In the genomic region with DNA sequence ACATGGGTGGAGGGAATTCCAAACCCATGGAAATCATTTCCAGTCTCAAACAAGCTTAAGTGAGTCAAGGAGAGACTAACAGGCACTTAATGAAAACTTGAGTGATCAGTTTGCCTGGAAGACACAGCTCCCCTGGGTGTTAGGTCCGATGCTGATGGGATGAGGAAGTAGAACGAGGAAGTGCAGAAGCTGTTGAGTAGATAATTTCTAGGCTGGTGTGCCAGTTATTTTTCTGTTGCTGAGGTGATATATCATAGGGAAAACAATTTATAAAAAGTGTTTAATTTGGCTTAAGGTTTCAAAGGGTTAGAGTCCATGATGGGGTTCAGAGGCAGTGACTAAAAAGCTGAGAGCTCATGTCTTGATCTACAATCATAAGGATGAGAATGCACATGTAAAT, we compare ENCODE assay signal across 21 mouse cellular contexts.
DNase-seq lines count a peak whose midpoint lies in the region; ATAC-seq and TF ChIP-seq lines count a peak whose summit lies in the region.
"Had no signal": no experiment of that assay in that cellular context is flagged by ENCODE, and none has a peak within 500 bp of the region (broad histone marks: within the 10 kb centered on the region; RNA-seq: fewer than 3 reads in every experiment).

No protein-coding gene starts in this region.

- no peak overlapping the region for H3K9ac ChIP-seq in heart, embryonic 12.5 days
- H3K9ac ChIP-seq in liver, embryonic 12.5 days = no peak overlapping the region
- H3K9ac ChIP-seq in liver, postnatal 0 days (replicated peaks) = no peak overlapping the region
- H3K9ac ChIP-seq: hindbrain, embryonic 14.5 days; kidney, embryonic 15.5 days; limb, embryonic 12.5 days had no signal

- ATAC-seq in heart, embryonic 12.5 days (ENCODE audit: insufficient number of reproducible peaks, low FRiP score) = no peak
- no peak for ATAC-seq in liver, embryonic 12.5 days
- no peak for ATAC-seq in liver, postnatal 0 days
- peak; percentile 81 for ATAC-seq in megakaryocyte, adult 5-6 weeks (ENCODE audit: poor library complexity, severe bottlenecking)
- ATAC-seq: activated CD4-positive, CD25-positive, alpha-beta regulatory T cell, adult 4 months; forebrain, embryonic 16.5 days; midbrain, embryonic 16.5 days; Patski had no signal

- TF ChIP-seq EP300 in liver, postnatal 0 days (IDR thresholded peaks at IDR 0.05; ENCODE audit: low read depth) = no peak

- no peak for DNase-seq in heart, postnatal 25 days (ENCODE audit: low spot score)
- DNase-seq in liver, postnatal 0 days = no peak
- DNase-seq in retina, postnatal 1 day = no peak
- DNase-seq in left cerebral cortex, postnatal 4 days = no peak
- no peak for DNase-seq in cerebellum, postnatal 10 days
- DNase-seq: cerebellum, adult 9-10 months; embryo, embryonic 11 days; kidney, postnatal 4 days; layer of hippocampus, adult 9-11 months; lung, postnatal 10 days; thymus, adult 2 months had no signal

- WGBS in heart, embryonic 12.5 days = 75% methylated on average over 2 of the region's 2 CpGs
- WGBS in liver, embryonic 12.5 days (ENCODE audit: insufficient replicate concordance) = 13% methylated on average over 2 of the region's 2 CpGs
- 29% methylated on average over 2 of the region's 2 CpGs for whole genome bisulfite sequencing in liver, postnatal 0 days (ENCODE audit: insufficient replicate concordance)

- intact Hi-C loops in heart, postnatal 25 days (cut with DNase I) = no loop called here
- intact Hi-C loops in left cerebral cortex, postnatal 4 days (cut with DNase I) = no loop called here

- H3K4me1 ChIP-seq in heart, embryonic 12.5 days (replicated peaks) = peaks cover 3% of the 10 kb centered on the region; the same call in 1 of the 2 replicates
- no peaks in the 10 kb centered on the region for H3K4me1 ChIP-seq in liver, embryonic 12.5 days
- no peaks in the 10 kb centered on the region for H3K4me1 ChIP-seq in liver, postnatal 0 days (ENCODE audit: insufficient read depth)

- no peak overlapping the region for H3K27ac ChIP-seq in heart, embryonic 12.5 days (ENCODE audit: poor library complexity, severe bottlenecking)
- no peak overlapping the region for H3K27ac ChIP-seq in liver, embryonic 12.5 days
- no peak overlapping the region for H3K27ac ChIP-seq in liver, postnatal 0 days (ENCODE audit: low read depth)
- H3K27ac ChIP-seq: hindbrain, embryonic 14.5 days; kidney, embryonic 15.5 days; limb, embryonic 12.5 days had no signal

- H3K27me3 ChIP-seq in heart, embryonic 12.5 days (replicated peaks) = no peaks in the 10 kb centered on the region
- no peaks in the 10 kb centered on the region for H3K27me3 ChIP-seq in liver, embryonic 12.5 days (replicated peaks)
- no peaks in the 10 kb centered on the region for H3K27me3 ChIP-seq in liver, postnatal 0 days (ENCODE audit: insufficient read depth, low read length)
- H3K27me3 ChIP-seq: kidney, embryonic 15.5 days; limb, embryonic 12.5 days; Patski had no signal

- no peak for TF ChIP-seq CTCF in liver, postnatal 0 days (IDR thresholded peaks at IDR 0.05; ENCODE audit: low read depth)

- H3K4me3 ChIP-seq in heart, embryonic 12.5 days = no peak overlapping the region
- H3K4me3 ChIP-seq in liver, embryonic 12.5 days = no peak overlapping the region
- no peak overlapping the region for H3K4me3 ChIP-seq in liver, postnatal 0 days (ENCODE audit: low read depth, low read length)
- H3K4me3 ChIP-seq: kidney, embryonic 15.5 days; limb, embryonic 12.5 days had no signal

- H3K9me3 ChIP-seq in heart, embryonic 12.5 days (replicated peaks) = no peaks in the 10 kb centered on the region
- H3K9me3 ChIP-seq in liver, embryonic 12.5 days (replicated peaks) = no peaks in the 10 kb centered on the region
- no peaks in the 10 kb centered on the region for H3K9me3 ChIP-seq in liver, postnatal 0 days (ENCODE audit: low read length)
- H3K9me3 ChIP-seq: kidney, embryonic 15.5 days had no signal

- H3K4me2 ChIP-seq in heart, embryonic 12.5 days = peak overlapping the region; percentile 59
- peak overlapping the region; percentile 41; the same call in 1 of the 2 replicates for H3K4me2 ChIP-seq in liver, embryonic 12.5 days
- no peak overlapping the region for H3K4me2 ChIP-seq in liver, postnatal 0 days (ENCODE audit: low read depth, low read length)
- H3K4me2 ChIP-seq: hindbrain, embryonic 14.5 days; limb, embryonic 12.5 days had no signal

- no peaks in the 10 kb centered on the region for H3K36me3 ChIP-seq in heart, embryonic 12.5 days
- H3K36me3 ChIP-seq in liver, embryonic 12.5 days = no peaks in the 10 kb centered on the region
- no peaks in the 10 kb centered on the region for H3K36me3 ChIP-seq in liver, postnatal 0 days (replicated peaks; ENCODE audit: insufficient read depth, low read length)
- H3K36me3 ChIP-seq: kidney, embryonic 15.5 days; limb, embryonic 12.5 days had no signal
